Mouse (Mus musculus): Measurements from ENCODE around the gene Ap1s3.

DNA sequence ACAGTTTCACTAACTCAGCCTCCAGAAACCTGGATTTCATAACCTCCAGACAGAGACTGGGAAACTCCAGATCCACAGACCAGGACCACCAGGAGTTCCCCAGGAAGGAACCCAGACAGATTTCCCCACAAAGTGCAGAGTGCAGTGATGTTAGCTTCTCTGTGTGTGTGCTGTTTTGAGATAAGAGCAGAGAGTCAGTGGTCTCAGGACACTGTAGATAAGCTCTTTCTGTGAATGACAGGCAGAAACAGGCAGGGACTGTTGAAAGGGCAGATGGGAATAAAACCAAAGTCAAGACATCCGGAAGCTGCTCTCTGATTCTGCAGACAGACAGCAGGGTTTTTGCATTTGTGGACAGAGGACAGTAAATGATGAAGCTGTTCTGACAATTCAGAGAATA, 15.5 kb upstream of the Ap1s3 start:
- TF ChIP-seq POLR2A (IDR thresholded peaks at IDR 0.05; ENCODE audit: insufficient read depth, low read depth, low read length) (no peak), CTCF (IDR thresholded peaks at IDR 0.05; ENCODE audit: insufficient read depth, low read depth, low read length) (no peak)
